Mouse (Mus musculus) liver, embryonic 11.5 days (tissue): ENCODE measurements around the gene Snf8. TPM values are rescaled to one million over a fixed set of nuclear protein-coding genes. Genes with fewer than 3 reads are reported as not detected.

Experiments used
- ATAC-seq: fragments of 200-750 bp; cut with Nextera tagmentation; replicated peaks from 2 replicates; pipeline ENCODE4 v1.8.0; 2017; ENCODE audit warnings: moderate number of reproducible peaks, mild to moderate bottlenecking, moderate TSS enrichment, moderate library complexity; ENCODE audit not compliant: low FRiP score
- DNase-seq: peaks from one replicate; pipeline ENCODE4 v3.0.0-alpha.2; 2017; ENCODE audit warnings: low spot score
- H3K27ac ChIP-seq: fragments of 300-500 bp; sonication (generic); 2 replicates; pipeline ENCODE4 v1.5.1; 2014; ENCODE audit warnings: mild to moderate bottlenecking, low read depth, low read length, control low read depth
- H3K27me3 ChIP-seq: fragments of 300-500 bp; sonication (generic); replicated peaks from 2 replicates; pipeline ENCODE4 v1.6.1; 2014; ENCODE audit warnings: low read length, mixed read lengths; ENCODE audit not compliant: control insufficient read depth, insufficient read depth
- H3K36me3 ChIP-seq: fragments of 300-500 bp; sonication (generic); 2 replicates; pipeline ENCODE4 v1.6.1; 2014; ENCODE audit warnings: mild to moderate bottlenecking, low read length, moderate library complexity, mixed read lengths; ENCODE audit not compliant: control insufficient read depth, insufficient read depth
- H3K4me1 ChIP-seq: fragments of 300-500 bp; sonication (generic); replicated peaks from 2 replicates; pipeline ENCODE4 v1.6.1; 2014; ENCODE audit warnings: low read length, mixed read lengths; ENCODE audit not compliant: control insufficient read depth, insufficient read depth
- H3K4me2 ChIP-seq: fragments of 300-500 bp; sonication (generic); 2 replicates; pipeline ENCODE4 v1.6.1; 2014; ENCODE audit warnings: mild to moderate bottlenecking, control low read depth, moderate library complexity
- H3K4me3 ChIP-seq: fragments of 300-500 bp; sonication (generic); 2 replicates; pipeline ENCODE4 v1.5.1; 2014; ENCODE audit warnings: low read depth, low read length, control low read depth
- H3K9ac ChIP-seq: fragments of 300-500 bp; sonication (generic); 2 replicates; pipeline ENCODE4 v1.6.1; 2014; ENCODE audit warnings: low read depth, low read length, control low read depth
- H3K9me3 ChIP-seq: fragments of 300-500 bp; sonication (generic); 2 replicates; pipeline ENCODE4 v1.6.1; 2016; ENCODE audit warnings: low read length, inconsistent platforms, mixed read lengths; ENCODE audit not compliant: control insufficient read depth
- WGBS: fragments of 180-500 bp; shearing (Covaris S2); extraction: QIAGEN DNeasy Blood & Tissue Kit; methylation state at CpG from one replicate; pipeline ENCODE4 v1.1.7; 2014; 5-methylcytosine and 5-hydroxymethylcytosine counted together
- polyA plus RNA-seq: library from polyadenylated mRNA; unstranded; fragments of >200 nt; fragmentation: Nextera tagmentation; extraction: Ambion mirVana; gene quantifications from 2 replicates; pipeline ENCODE4 v1.2.1, GENCODE M21; 2014

The Snf8 gene
- polyA plus RNA-seq, 1 experiment from 2014 or later: 48.8 TPM

- peak overlapping the region; percentile 82 for H3K27ac ChIP-seq
- no peaks in the 10 kb centered on the region for H3K9me3 ChIP-seq
- peak overlapping the region; percentile 92 for H3K9ac ChIP-seq
- H3K4me3 ChIP-seq: peak overlapping the region; percentile 60
- H3K4me1 ChIP-seq: peaks cover 9% of the 10 kb centered on the region
- peak; percentile 35 for DNase-seq
- WGBS: 12% methylated on average over 17 of the region's 17 CpGs
- no peaks in the 10 kb centered on the region for H3K27me3 ChIP-seq
- peaks cover 6% of the 10 kb centered on the region for H3K36me3 ChIP-seq
- ATAC-seq: no peak
- peak overlapping the region; percentile 94 for H3K4me2 ChIP-seq
These were observed 39.9 kb downstream of the Snf8 start for GRCm38 (mm10) chr11:96074351-96075176.

GRCm38 (mm10) chr11:96075177-96075508 is 40.5 kb downstream of the Snf8 start:
- Histone ChIP-seq H3K36me3 (peaks cover 6% of the 10 kb centered on the region), H3K4me2 (peak overlapping the region; percentile 94), H3K9ac (peak overlapping the region; percentile 92), H3K9me3 (no peaks in the 10 kb centered on the region), H3K27ac (peak overlapping the region; percentile 82), H3K4me3 (peak overlapping the region; percentile 60), H3K4me1 (peaks cover 9% of the 10 kb centered on the region), H3K27me3 (no peaks in the 10 kb centered on the region)
- under 1% methylated on average over 15 of the region's 15 CpGs for WGBS
- DNase-seq (no peak), ATAC-seq (peak; percentile 46)

GRCm38 (mm10) chr11:96075509-96076220 is 41.0 kb downstream of the Snf8 start, which contains the start of gene Atp5g1:
Gene Atp5g1, minus strand, starts transcription at chr11:96075670.
- H3K4me1 ChIP-seq: peaks cover 9% of the 10 kb centered on the region
- peak within 1 kb of the TSS; percentile 94 for H3K4me2 ChIP-seq
- peak within 1 kb of the TSS; percentile 60 for H3K4me3 ChIP-seq
- no peaks in the 10 kb centered on the region for H3K27me3 ChIP-seq
- peak within 1 kb of the TSS; percentile 82 for H3K27ac ChIP-seq
- peaks cover 6% of the 10 kb centered on the region for H3K36me3 ChIP-seq
- DNase-seq: peak; percentile 91
- H3K9me3 ChIP-seq: no peaks in the 10 kb centered on the region
- peak; percentile 93 for ATAC-seq
- H3K9ac ChIP-seq: peak within 1 kb of the TSS; percentile 92
- under 1% methylated on average over 37 of the region's 37 CpGs for WGBS

- DNase-seq (no peak), ATAC-seq (no peak)
- Histone ChIP-seq H3K9me3 (no peaks in the 10 kb centered on the region), H3K4me3 (peak overlapping the region; percentile 45), H3K4me1 (peaks cover 9% of the 10 kb centered on the region), H3K4me2 (peak overlapping the region; percentile 79), H3K9ac (peak overlapping the region; percentile 51), H3K36me3 (peaks cover 5% of the 10 kb centered on the region), H3K27ac (peak overlapping the region; percentile 70), H3K27me3 (no peaks in the 10 kb centered on the region)
- WGBS: 61% methylated on average over 13 of the region's 13 CpGs
These were observed 41.8 kb downstream of the Snf8 start for GRCm38 (mm10) chr11:96076221-96077105.

- no peaks in the 10 kb centered on the region for H3K27me3 ChIP-seq
- no peak overlapping the region for H3K27ac ChIP-seq
- 77% methylated on average over 5 of the region's 5 CpGs for WGBS
- no peak overlapping the region for H3K4me2 ChIP-seq
- no peaks in the 10 kb centered on the region for H3K4me1 ChIP-seq
- H3K36me3 ChIP-seq: no peaks in the 10 kb centered on the region
- DNase-seq (no peak), ATAC-seq (no peak)
- H3K9me3 ChIP-seq: no peaks in the 10 kb centered on the region
- H3K4me3 ChIP-seq: no peak overlapping the region
- no peak overlapping the region for H3K9ac ChIP-seq
These were observed 46.1 kb downstream of the Snf8 start for GRCm38 (mm10) chr11:96080736-96081135.

- no peaks in the 10 kb centered on the region for H3K36me3 ChIP-seq
- H3K27me3 ChIP-seq: no peaks in the 10 kb centered on the region
- ATAC-seq: no peak
- no peak overlapping the region for H3K4me3 ChIP-seq
- no peak overlapping the region for H3K4me2 ChIP-seq
- DNase-seq: no peak
- no peaks in the 10 kb centered on the region for H3K4me1 ChIP-seq
- no peaks in the 10 kb centered on the region for H3K9me3 ChIP-seq
- H3K9ac ChIP-seq: no peak overlapping the region
- H3K27ac ChIP-seq: no peak overlapping the region
- WGBS: 58% methylated on average over 3 of the region's 3 CpGs
These were observed 48.0 kb downstream of the Snf8 start for GRCm38 (mm10) chr11:96082682-96083081.

GRCm38 (mm10) chr11:96087981-96088380 is 53.3 kb downstream of the Snf8 start:
- no peak overlapping the region for H3K27ac ChIP-seq
- H3K9me3 ChIP-seq: no peaks in the 10 kb centered on the region
- H3K4me2 ChIP-seq: no peak overlapping the region
- DNase-seq: no peak
- no peak overlapping the region for H3K9ac ChIP-seq
- WGBS: 82% methylated on average over 6 of the region's 6 CpGs
- ATAC-seq: no peak
- no peaks in the 10 kb centered on the region for H3K4me1 ChIP-seq
- H3K27me3 ChIP-seq: no peaks in the 10 kb centered on the region
- H3K36me3 ChIP-seq: no peaks in the 10 kb centered on the region
- no peak overlapping the region for H3K4me3 ChIP-seq

- Histone ChIP-seq H3K4me2 (no peak overlapping the region), H3K4me1 (no peaks in the 10 kb centered on the region), H3K27ac (no peak overlapping the region), H3K4me3 (no peak overlapping the region), H3K27me3 (no peaks in the 10 kb centered on the region), H3K9me3 (no peaks in the 10 kb centered on the region), H3K36me3 (no peaks in the 10 kb centered on the region), H3K9ac (no peak overlapping the region)
- ATAC-seq (no peak), DNase-seq (no peak)
- WGBS: 59% methylated on average over 2 of the region's 2 CpGs
These were observed 56.4 kb downstream of the Snf8 start for GRCm38 (mm10) chr11:96091073-96091472.
